Mouse (Mus musculus): Measurements from ENCODE around the gene Zfp605. TPM values are rescaled to one million over a fixed set of nuclear protein-coding genes. Genes with fewer than 3 reads are reported as not detected.
A peak's percentile ranks its signal among the peaks of the same experiment; 100 is the strongest.

Gene Zfp605
- polyA plus RNA-seq, 1 experiment = 0.80 TPM

DNA sequence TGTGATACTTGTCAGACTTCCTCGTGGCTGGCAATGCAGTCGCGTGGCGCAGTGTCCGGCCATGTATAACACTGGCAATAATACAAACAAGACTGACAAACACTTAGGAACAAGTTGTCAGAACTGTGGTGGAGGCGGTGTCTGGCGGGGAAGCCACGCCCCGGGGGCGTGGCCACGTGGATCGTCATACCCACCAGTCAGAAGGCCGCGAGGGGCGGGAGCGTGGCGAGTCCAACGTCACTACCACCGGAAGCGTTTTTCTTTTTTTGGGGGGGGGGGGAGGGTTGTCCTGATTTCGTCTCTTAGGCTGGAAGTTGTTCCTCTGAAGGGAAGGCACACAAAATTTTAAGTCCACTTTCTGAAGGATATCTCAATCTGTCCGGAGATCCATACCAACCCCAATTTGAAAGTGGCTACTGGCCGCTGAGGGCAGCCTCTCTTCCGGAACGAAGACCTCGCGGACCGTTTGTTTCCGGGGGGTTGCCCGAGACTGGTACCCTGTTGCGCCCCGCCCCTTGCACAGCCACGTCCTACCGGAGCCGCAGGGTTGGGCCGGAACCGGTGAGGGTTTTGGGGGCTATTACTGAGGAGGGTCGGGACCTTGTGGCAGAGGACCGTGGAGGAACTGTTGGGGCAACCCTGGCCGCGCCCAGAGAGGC, 66.6 kb downstream of the Zfp605 start, which contains the start of gene Golga3:
TSS of gene Golga3 (plus strand) at position 340 of the 659 bp plus-strand sequence.
- H3K4me1 ChIP-seq (replicated peaks; ENCODE audit: control insufficient read depth, insufficient read depth, low read length) = 0 out of 2 replicates have a peak, but pooled peaks cover 2% of the 10 kb centered on the region
- peaks cover 6% of the 10 kb centered on the region for H3K36me3 ChIP-seq (ENCODE audit: control insufficient read depth, insufficient read depth, low read length)
- DNase-seq = peak; percentile 88
- TF ChIP-seq POLR2A (IDR thresholded peaks at IDR 0.05; ENCODE audit: control insufficient read depth, extremely low read depth, insufficient read depth, low read length, poor library complexity) (no peak; the same call in 1 of the 2 replicates), CTCF (IDR thresholded peaks at IDR 0.05; ENCODE audit: borderline replicate concordance, control insufficient read depth, extremely low read depth, insufficient read depth, low read length, poor library complexity) (no peak)
- H3K27me3 ChIP-seq (ENCODE audit: control insufficient read depth, insufficient read depth, low read length) = no peaks in the 10 kb centered on the region
- H3K4me3 ChIP-seq (ENCODE audit: control insufficient read depth, insufficient read depth, low read length) = peak within 1 kb of the TSS; percentile 95
- WGBS = under 1% methylated on average over 41 of the region's 41 CpGs
- H3K27ac ChIP-seq (ENCODE audit: control insufficient read depth, insufficient read depth, low read length) = no peak within 1 kb of the TSS

- Histone ChIP-seq H3K4me1 (replicated peaks; ENCODE audit: control insufficient read depth, insufficient read depth, low read length) (0 out of 2 replicates have a peak, but pooled peaks cover 2% of the 10 kb centered on the region), H3K27ac (ENCODE audit: control insufficient read depth, insufficient read depth, low read length) (no peak overlapping the region), H3K36me3 (ENCODE audit: control insufficient read depth, insufficient read depth, low read length) (peaks cover under 1% of the 10 kb centered on the region; the same call in 1 of the 2 replicates), H3K4me3 (ENCODE audit: control insufficient read depth, insufficient read depth, low read length) (peak overlapping the region; percentile 95), H3K27me3 (ENCODE audit: control insufficient read depth, insufficient read depth, low read length) (no peaks in the 10 kb centered on the region)
- no peak for TF ChIP-seq CTCF (IDR thresholded peaks at IDR 0.05; ENCODE audit: borderline replicate concordance, control insufficient read depth, extremely low read depth, insufficient read depth, low read length, poor library complexity)
- TF ChIP-seq POLR2A (IDR thresholded peaks at IDR 0.05; ENCODE audit: control insufficient read depth, extremely low read depth, insufficient read depth, low read length, poor library complexity) = 0 out of 2 replicates have a peak, but pooled peaks have one; percentile 32
- 2% methylated on average over 19 of the region's 19 CpGs for WGBS
- DNase-seq = no peak
Observed at GRCm38 (mm10) chr5:110177021-110177420, 67.1 kb downstream of the Zfp605 start.

GRCm38 (mm10) chr5:110178628-110179027, 68.7 kb downstream of the Zfp605 start:
- Histone ChIP-seq H3K27me3 (ENCODE audit: control insufficient read depth, insufficient read depth, low read length) (no peaks in the 10 kb centered on the region), H3K36me3 (ENCODE audit: control insufficient read depth, insufficient read depth, low read length) (no peaks in the 10 kb centered on the region), H3K4me1 (replicated peaks; ENCODE audit: control insufficient read depth, insufficient read depth, low read length) (0 out of 2 replicates have a peak, but pooled peaks cover 2% of the 10 kb centered on the region), H3K27ac (ENCODE audit: control insufficient read depth, insufficient read depth, low read length) (no peak overlapping the region), H3K4me3 (ENCODE audit: control insufficient read depth, insufficient read depth, low read length) (no peak overlapping the region)
- WGBS = 90% methylated on average over 2 of the region's 2 CpGs
- no peak for DNase-seq
- TF ChIP-seq CTCF (IDR thresholded peaks at IDR 0.05; ENCODE audit: borderline replicate concordance, control insufficient read depth, extremely low read depth, insufficient read depth, low read length, poor library complexity) (no peak), POLR2A (IDR thresholded peaks at IDR 0.05; ENCODE audit: control insufficient read depth, extremely low read depth, insufficient read depth, low read length, poor library complexity) (no peak)

Other genes with a start within 250 kb of the Zfp605 start
- gene Gm15446, start 186.7 kb upstream of the Zfp605 start, polyA plus RNA-seq (2012; rRNA removed) = 2.5 and 4.1 TPM in 2 replicates
- gene Zfp932, start 113.6 kb upstream of the Zfp605 start, polyA plus RNA-seq (2012; rRNA removed) = 5.0 and 6.4 TPM in 2 replicates
- 0.32 and 0.98 TPM in 2 replicates for gene Gm17655, start 37.6 kb upstream of the Zfp605 start, polyA plus RNA-seq (2012; rRNA removed)
- 0.30 and 0.31 TPM in 2 replicates for gene Gm35315, start 15.7 kb upstream of the Zfp605 start, polyA plus RNA-seq (2012; rRNA removed)
- 3.9 and 5.0 TPM in 2 replicates for gene Plcxd1, start 10.1 kb upstream of the Zfp605 start, polyA plus RNA-seq (2012; rRNA removed)
- gene Gtpbp6, start 1.9 kb upstream of the Zfp605 start, polyA plus RNA-seq (2012; rRNA removed) = 260 and 301 TPM in 2 replicates
- gene Chfr, start 25.8 kb downstream of the Zfp605 start, polyA plus RNA-seq (2012; rRNA removed) = 180 and 185 TPM in 2 replicates
- gene Golga3, start 66.6 kb downstream of the Zfp605 start, polyA plus RNA-seq (2012; rRNA removed) = 11.5 and 12.3 TPM in 2 replicates
- 12.9 and 13.5 TPM in 2 replicates for gene Ankle2, start 120.9 kb downstream of the Zfp605 start, polyA plus RNA-seq (2012; rRNA removed)
- gene Pgam5, start 159.8 kb downstream of the Zfp605 start, polyA plus RNA-seq (2012; rRNA removed) = 38.0 and 40.8 TPM in 2 replicates
- gene Pxmp2, start 176.1 kb downstream of the Zfp605 start, polyA plus RNA-seq (2012; rRNA removed) = 3.5 and 4.7 TPM in 2 replicates
- 27.5 and 36.4 TPM in 2 replicates for gene Pole, start 176.2 kb downstream of the Zfp605 start, polyA plus RNA-seq (2012; rRNA removed)
- gene P2rx2, start 233.1 kb downstream of the Zfp605 start, polyA plus RNA-seq (2012; rRNA removed) = 0.77 and 0.84 TPM in 2 replicates
- gene Lrcol1, start 234.6 kb downstream of the Zfp605 start, polyA plus RNA-seq (2012; rRNA removed) = 0.28 and 0.73 TPM in 2 replicates